Mouse (Mus musculus): Measurements from ENCODE around the gene Hal.
"Not testable (repeated sequence)": the region's sequence is repeated elsewhere in the genome, so short reads cannot be mapped to it uniquely, and the experiment has no call there.

Gene Hal

GRCm38 (mm10) chr10:93515927-93516326 is 27.4 kb downstream of the Hal start:
- DNase-seq (ENCODE audit: extremely low read depth, low read depth) = no peak

- DNase-seq (ENCODE audit: extremely low read depth, low read depth) = no peak
These were observed 29.2 kb downstream of the Hal start for GRCm38 (mm10) chr10:93517754-93518153.

GRCm38 (mm10) chr10:93518186-93518585 is 29.6 kb downstream of the Hal start:
- no peak for DNase-seq (ENCODE audit: extremely low read depth, low read depth)

- no peak for DNase-seq (ENCODE audit: extremely low read depth, low read depth)
These were observed 30.1 kb downstream of the Hal start for GRCm38 (mm10) chr10:93518620-93519019.

GRCm38 (mm10) chr10:93519159-93519558 is 30.6 kb downstream of the Hal start:
- DNase-seq (ENCODE audit: extremely low read depth, low read depth) = no peak

GRCm38 (mm10) chr10:93519756-93520155 is 31.2 kb downstream of the Hal start:
- no peak for DNase-seq (ENCODE audit: extremely low read depth, low read depth)

- DNase-seq (ENCODE audit: extremely low read depth, low read depth) = no peak
These were observed 32.4 kb downstream of the Hal start for GRCm38 (mm10) chr10:93520994-93521393.

- DNase-seq (ENCODE audit: extremely low read depth, low read depth) = no peak
These were observed 36.8 kb downstream of the Hal start for GRCm38 (mm10) chr10:93525329-93525728.

- DNase-seq (ENCODE audit: extremely low read depth, low read depth) = no peak
These were observed 49.7 kb downstream of the Hal start for GRCm38 (mm10) chr10:93538287-93538686.

GRCm38 (mm10) chr10:93538818-93539217 is 50.2 kb downstream of the Hal start:
- DNase-seq (ENCODE audit: extremely low read depth, low read depth) = no peak

- peak; percentile 56 for DNase-seq (ENCODE audit: extremely low read depth, low read depth)
These were observed 51.3 kb downstream of the Hal start, which contains the start of gene Amdhd1 for GRCm38 (mm10) chr10:93539775-93540430. Amdhd1 (minus strand) TSS chr10:93540033.

- no peak for DNase-seq (ENCODE audit: extremely low read depth, low read depth)
These were observed 52.1 kb downstream of the Hal start, which contains the start of gene Ccdc38 for GRCm38 (mm10) chr10:93540431-93541210. Ccdc38 (plus strand) TSS chr10:93540632.

GRCm38 (mm10) chr10:93541585-93541984 is 53.0 kb downstream of the Hal start:
- peak; percentile 50 for DNase-seq (ENCODE audit: extremely low read depth, low read depth)

- DNase-seq (ENCODE audit: extremely low read depth, low read depth) = no peak
These were observed 53.8 kb downstream of the Hal start for GRCm38 (mm10) chr10:93542356-93542755.

GRCm38 (mm10) chr10:93543176-93543575 is 54.6 kb downstream of the Hal start:
- no peak for DNase-seq (ENCODE audit: extremely low read depth, low read depth)

GRCm38 (mm10) chr10:93544172-93544571 is 55.6 kb downstream of the Hal start:
- DNase-seq (ENCODE audit: extremely low read depth, low read depth) = no peak

- DNase-seq (ENCODE audit: extremely low read depth, low read depth) = no peak
These were observed 59.2 kb downstream of the Hal start for GRCm38 (mm10) chr10:93547741-93548270.

- peak; percentile 56 for DNase-seq (ENCODE audit: extremely low read depth, low read depth)
These were observed 60.4 kb downstream of the Hal start for GRCm38 (mm10) chr10:93548991-93549390.

GRCm38 (mm10) chr10:93549821-93550220 is 61.3 kb downstream of the Hal start:
- DNase-seq (ENCODE audit: extremely low read depth, low read depth) = no peak

- no peak for DNase-seq (ENCODE audit: extremely low read depth, low read depth)
These were observed 64.0 kb downstream of the Hal start for GRCm38 (mm10) chr10:93552596-93552995.

GRCm38 (mm10) chr10:93557971-93558370 is 69.4 kb downstream of the Hal start:
- not testable (repeated sequence) for DNase-seq (ENCODE audit: extremely low read depth, low read depth)

- no peak for DNase-seq (ENCODE audit: extremely low read depth, low read depth)
These were observed 71.2 kb downstream of the Hal start for GRCm38 (mm10) chr10:93559786-93560185.

Data from MEL-GATA-1-ER (cell line).